Mouse (Mus musculus): ENCODE data around the gene Slco1a5.

- TF ChIP-seq CTCF (IDR thresholded peaks at IDR 0.05; ENCODE audit: extremely low read depth, insufficient read length, insufficient replicate concordance, low read depth, low read length), result no peak
- no peak for TF ChIP-seq POLR2A (IDR thresholded peaks at IDR 0.05; ENCODE audit: low read depth, low read length)
Measured at GRCm38 (mm10) chr6:142245065-142245464, 77.7 kb downstream of the Slco1a5 start.

All from small intestine, adult 2 months (tissue).